Mouse (Mus musculus): ENCODE data around the gene Arpc3. TPM values are rescaled to one million over a fixed set of nuclear protein-coding genes. Genes with fewer than 3 reads are reported as not detected.

Arpc3 gene
- polyA plus RNA-seq (2012; rRNA removed): 189 and 203 TPM in 2 replicates

GRCm38 (mm10) chr5:122391786-122392180 is at the start of gene Arpc3:
Gene Arpc3 (plus strand): TSS chr5:122391878.
- no peak within 1 kb of the TSS for H3K27ac ChIP-seq (ENCODE audit: insufficient read depth, low read length)

GRCm38 (mm10) chr5:122342874-122343273 is 48.8 kb upstream of the Arpc3 start:
- Histone ChIP-seq H3K4me1 (ENCODE audit: control insufficient read depth, insufficient read depth, low read length) (no peaks in the 10 kb centered on the region), H3K27me3 (ENCODE audit: control insufficient read depth, insufficient read depth, low read length) (no peaks in the 10 kb centered on the region), H3K27ac (ENCODE audit: insufficient read depth, low read length) (no peak overlapping the region), H3K4me3 (replicated peaks; ENCODE audit: insufficient read depth, low read depth, low read length) (no peak overlapping the region)
- DNase-seq: no peak
- WGBS: 88% methylated on average over 1 of the region's 1 CpGs
- TF ChIP-seq POLR2A (IDR thresholded peaks at IDR 0.05; ENCODE audit: borderline replicate concordance, insufficient read depth, low read length): no peak
- TF ChIP-seq CTCF (IDR thresholded peaks at IDR 0.05; ENCODE audit: borderline replicate concordance, insufficient read depth, low read depth, low read length): no peak

More at GRCm38 (mm10) chr5:122391786-122392180, at the start of gene Arpc3:
- WGBS: under 1% methylated on average over 39 of the region's 39 CpGs
- Histone ChIP-seq H3K4me1 (ENCODE audit: control insufficient read depth, insufficient read depth, low read length) (peaks cover 10% of the 10 kb centered on the region; the same call in 1 of the 2 replicates), H3K4me3 (replicated peaks; ENCODE audit: insufficient read depth, low read depth, low read length) (peak within 1 kb of the TSS; percentile 94), H3K27me3 (ENCODE audit: control insufficient read depth, insufficient read depth, low read length) (no peaks in the 10 kb centered on the region)
- DNase-seq: peak; percentile 91 to 94
- TF ChIP-seq POLR2A (IDR thresholded peaks at IDR 0.05; ENCODE audit: borderline replicate concordance, insufficient read depth, low read length): peak; percentile 74; the same call in 1 of the 2 replicates
- peak; percentile 90 for TF ChIP-seq CTCF (IDR thresholded peaks at IDR 0.05; ENCODE audit: borderline replicate concordance, insufficient read depth, low read depth, low read length)

- Histone ChIP-seq H3K27ac (ENCODE audit: insufficient read depth, low read length) (no peak overlapping the region), H3K27me3 (ENCODE audit: control insufficient read depth, insufficient read depth, low read length) (no peaks in the 10 kb centered on the region), H3K4me3 (replicated peaks; ENCODE audit: insufficient read depth, low read depth, low read length) (no peak overlapping the region), H3K4me1 (ENCODE audit: control insufficient read depth, insufficient read depth, low read length) (no peaks in the 10 kb centered on the region)
- TF ChIP-seq CTCF (IDR thresholded peaks at IDR 0.05; ENCODE audit: borderline replicate concordance, insufficient read depth, low read depth, low read length) (no peak), POLR2A (IDR thresholded peaks at IDR 0.05; ENCODE audit: borderline replicate concordance, insufficient read depth, low read length) (no peak)
- WGBS: 45% methylated on average over 7 of the region's 7 CpGs
- DNase-seq: no peak
Measured at GRCm38 (mm10) chr5:122343768-122344167, 47.9 kb upstream of the Arpc3 start.

- 5% methylated on average over 5 of the region's 5 CpGs for WGBS
- no peak overlapping the region for H3K4me3 ChIP-seq (replicated peaks; ENCODE audit: insufficient read depth, low read depth, low read length)
- TF ChIP-seq CTCF (IDR thresholded peaks at IDR 0.05; ENCODE audit: borderline replicate concordance, insufficient read depth, low read depth, low read length): peak; percentile 94
- no peak for TF ChIP-seq POLR2A (IDR thresholded peaks at IDR 0.05; ENCODE audit: borderline replicate concordance, insufficient read depth, low read length)
Measured at GRCm38 (mm10) chr5:122344260-122344659, 47.4 kb upstream of the Arpc3 start.

GRCm38 (mm10) chr5:122345777-122346176 is 45.9 kb upstream of the Arpc3 start:
- 75% methylated on average over 4 of the region's 4 CpGs for WGBS
- H3K4me1 ChIP-seq (ENCODE audit: control insufficient read depth, insufficient read depth, low read length): no peaks in the 10 kb centered on the region
- no peak overlapping the region for H3K4me3 ChIP-seq (replicated peaks; ENCODE audit: insufficient read depth, low read depth, low read length)
- DNase-seq: no peak
- no peaks in the 10 kb centered on the region for H3K27me3 ChIP-seq (ENCODE audit: control insufficient read depth, insufficient read depth, low read length)
- H3K27ac ChIP-seq (ENCODE audit: insufficient read depth, low read length): no peak overlapping the region
- TF ChIP-seq CTCF (IDR thresholded peaks at IDR 0.05; ENCODE audit: borderline replicate concordance, insufficient read depth, low read depth, low read length): no peak
- TF ChIP-seq POLR2A (IDR thresholded peaks at IDR 0.05; ENCODE audit: borderline replicate concordance, insufficient read depth, low read length): no peak

More at GRCm38 (mm10) chr5:122344260-122344659, 47.4 kb upstream of the Arpc3 start:
- peak; percentile 73 to 82 for DNase-seq
- no peak overlapping the region for H3K27ac ChIP-seq (ENCODE audit: insufficient read depth, low read length)
- no peaks in the 10 kb centered on the region for H3K27me3 ChIP-seq (ENCODE audit: control insufficient read depth, insufficient read depth, low read length)
- H3K4me1 ChIP-seq (ENCODE audit: control insufficient read depth, insufficient read depth, low read length): no peaks in the 10 kb centered on the region

GRCm38 (mm10) chr5:122353807-122354491 is 37.7 kb upstream of the Arpc3 start, which contains the start of the genes Rad9b and Vps29:
Gene Rad9b (minus strand): TSS chr5:122354233.
Gene Vps29 (plus strand): TSS chr5:122354369.
- DNase-seq: peak; percentile 99
- WGBS: under 1% methylated on average over 51 of the region's 51 CpGs
- H3K4me3 ChIP-seq (replicated peaks; ENCODE audit: insufficient read depth, low read depth, low read length): peak within 1 kb of the TSS; percentile 76
- H3K27me3 ChIP-seq (ENCODE audit: control insufficient read depth, insufficient read depth, low read length): no peaks in the 10 kb centered on the region
- peak within 1 kb of the TSS; percentile 70 for H3K27ac ChIP-seq (ENCODE audit: insufficient read depth, low read length)
- TF ChIP-seq CTCF (IDR thresholded peaks at IDR 0.05; ENCODE audit: borderline replicate concordance, insufficient read depth, low read depth, low read length) (no peak), POLR2A (IDR thresholded peaks at IDR 0.05; ENCODE audit: borderline replicate concordance, insufficient read depth, low read length) (peak; percentile 84)
- H3K4me1 ChIP-seq (ENCODE audit: control insufficient read depth, insufficient read depth, low read length): no peaks in the 10 kb centered on the region

GRCm38 (mm10) chr5:122354492-122355067 is 37.1 kb upstream of the Arpc3 start:
- H3K27me3 ChIP-seq (ENCODE audit: control insufficient read depth, insufficient read depth, low read length): no peaks in the 10 kb centered on the region
- TF ChIP-seq CTCF (IDR thresholded peaks at IDR 0.05; ENCODE audit: borderline replicate concordance, insufficient read depth, low read depth, low read length) (no peak), POLR2A (IDR thresholded peaks at IDR 0.05; ENCODE audit: borderline replicate concordance, insufficient read depth, low read length) (no peak)
- DNase-seq: no peak
- peak overlapping the region; percentile 76 for H3K4me3 ChIP-seq (replicated peaks; ENCODE audit: insufficient read depth, low read depth, low read length)
- H3K4me1 ChIP-seq (ENCODE audit: control insufficient read depth, insufficient read depth, low read length): no peaks in the 10 kb centered on the region
- WGBS: 1% methylated on average over 53 of the region's 57 CpGs
- H3K27ac ChIP-seq (ENCODE audit: insufficient read depth, low read length): 0 out of 2 replicates have a peak overlapping the region, but pooled peaks have one; percentile 26

Data from cerebellum, adult 2 months (tissue).